Mouse (Mus musculus): ENCODE measurements around the gene Pdgfb. TPM values are rescaled to one million over a fixed set of nuclear protein-coding genes. Genes with fewer than 3 reads are reported as not detected.

Pdgfb gene
- polyA plus RNA-seq, 1 experiment from 2014 or later, result 2.0 TPM

DNA sequence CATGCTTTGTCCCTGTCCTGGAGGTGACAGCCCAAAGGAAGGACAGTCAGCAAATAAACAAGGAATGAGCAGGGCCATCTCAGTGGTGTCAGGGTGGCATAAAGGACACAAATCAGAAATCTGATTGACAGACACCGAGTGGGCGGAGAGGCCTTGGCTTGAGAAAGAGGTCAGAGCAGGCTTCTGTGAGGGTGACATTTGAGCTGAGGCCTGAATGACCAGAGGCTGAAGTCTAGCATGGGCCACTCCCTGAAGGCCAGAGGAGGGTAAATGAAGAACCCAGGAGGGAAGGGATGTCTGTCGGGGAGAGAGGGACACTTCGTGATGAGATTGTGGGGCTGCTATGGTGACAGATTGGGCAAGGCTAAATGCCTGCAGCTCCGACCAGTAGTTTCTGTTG lies 11.3 kb upstream of the Pdgfb start:
- Histone ChIP-seq H3K4me3 (ENCODE audit: low read depth, low read length) (no peak overlapping the region), H3K9ac (ENCODE audit: low read length) (no peak overlapping the region), H3K4me2 (no peak overlapping the region), H3K9me3 (ENCODE audit: control insufficient read depth, low read length) (no peaks in the 10 kb centered on the region), H3K27me3 (ENCODE audit: control insufficient read depth, insufficient read depth, low read length) (no peaks in the 10 kb centered on the region), H3K27ac (ENCODE audit: low read depth, low read length) (no peak overlapping the region), H3K4me1 (ENCODE audit: control insufficient read depth, insufficient read depth, low read length) (peaks cover 14% of the 10 kb centered on the region), H3K36me3 (ENCODE audit: control insufficient read depth, insufficient read depth, low read length) (no peaks in the 10 kb centered on the region)
- WGBS, result 67% methylated on average over 5 of the region's 5 CpGs
- DNase-seq (ENCODE audit: low spot score, missing footprints) (peak; percentile 64), ATAC-seq (ENCODE audit: low FRiP score) (no peak)

- DNase-seq (ENCODE audit: low spot score, missing footprints) (peak; percentile 54), ATAC-seq (ENCODE audit: low FRiP score) (no peak)
- Histone ChIP-seq H3K4me2 (no peak overlapping the region), H3K27me3 (ENCODE audit: control insufficient read depth, insufficient read depth, low read length) (no peaks in the 10 kb centered on the region), H3K27ac (ENCODE audit: low read depth, low read length) (no peak overlapping the region), H3K9ac (ENCODE audit: low read length) (0 out of 2 replicates have a peak overlapping the region, but pooled peaks have one; percentile 6), H3K4me3 (ENCODE audit: low read depth, low read length) (no peak overlapping the region), H3K36me3 (ENCODE audit: control insufficient read depth, insufficient read depth, low read length) (no peaks in the 10 kb centered on the region), H3K4me1 (ENCODE audit: control insufficient read depth, insufficient read depth, low read length) (peaks cover 14% of the 10 kb centered on the region), H3K9me3 (ENCODE audit: control insufficient read depth, low read length) (no peaks in the 10 kb centered on the region)
- 61% methylated on average over 7 of the region's 7 CpGs for WGBS
Observed at GRCm38 (mm10) chr15:80025615-80026014, 10.8 kb upstream of the Pdgfb start.

DNA sequence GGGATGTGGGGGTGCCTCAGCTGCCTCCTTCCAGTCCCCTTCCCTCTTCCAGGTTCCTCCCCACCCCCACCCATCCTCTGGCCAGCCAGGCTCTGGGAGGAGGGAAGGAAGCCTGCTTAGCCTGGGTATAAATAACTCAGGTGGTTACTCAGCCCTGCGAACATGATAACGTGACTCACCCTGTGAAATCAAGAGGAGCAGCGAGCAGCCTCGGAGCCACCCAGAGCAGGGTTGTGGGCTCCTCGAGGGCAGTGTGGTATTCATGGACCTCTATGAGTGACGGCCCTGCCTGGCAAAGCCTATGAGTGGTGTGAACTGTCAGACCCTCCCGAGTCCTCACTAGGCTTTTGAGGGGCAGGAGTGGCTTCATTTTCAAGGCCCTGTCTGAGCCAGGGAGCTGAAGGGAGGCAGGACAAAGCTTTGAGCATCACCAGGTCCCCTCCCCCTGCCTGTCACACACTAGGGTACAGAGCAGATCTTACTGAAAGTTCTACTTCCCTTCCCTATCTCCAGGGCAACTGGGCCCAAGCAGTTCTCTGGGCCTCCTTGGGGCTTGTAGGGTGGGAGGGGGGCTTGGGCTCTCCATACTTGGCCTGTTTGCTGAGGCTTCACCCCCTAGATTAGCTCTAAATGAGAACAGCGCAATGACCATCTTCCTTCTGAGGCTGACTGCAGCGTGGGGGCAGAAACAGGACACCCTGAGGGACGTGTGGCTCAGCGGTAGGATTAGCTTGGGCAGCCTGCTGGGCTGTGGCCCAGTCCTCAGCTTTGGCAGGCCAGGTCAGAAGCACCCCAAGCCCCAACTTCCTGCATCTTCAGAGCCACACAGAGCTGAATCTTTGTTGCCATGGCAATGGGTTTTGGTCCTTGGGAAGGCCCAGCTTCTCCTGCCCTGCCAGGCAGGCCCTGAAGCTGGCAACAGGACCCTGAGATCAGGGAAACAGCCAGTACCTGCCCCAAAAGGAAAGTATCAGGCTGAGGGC lies 9.8 kb upstream of the Pdgfb start:
- Histone ChIP-seq H3K27ac (ENCODE audit: low read depth, low read length) (no peak overlapping the region), H3K4me2 (no peak overlapping the region), H3K27me3 (ENCODE audit: control insufficient read depth, insufficient read depth, low read length) (no peaks in the 10 kb centered on the region), H3K9ac (ENCODE audit: low read length) (no peak overlapping the region), H3K36me3 (ENCODE audit: control insufficient read depth, insufficient read depth, low read length) (no peaks in the 10 kb centered on the region), H3K4me1 (ENCODE audit: control insufficient read depth, insufficient read depth, low read length) (peaks cover 14% of the 10 kb centered on the region), H3K9me3 (ENCODE audit: control insufficient read depth, low read length) (no peaks in the 10 kb centered on the region), H3K4me3 (ENCODE audit: low read depth, low read length) (no peak overlapping the region)
- peak; percentile 86 for DNase-seq (ENCODE audit: low spot score, missing footprints)
- 33% methylated on average over 11 of the region's 11 CpGs for WGBS
- no peak for ATAC-seq (ENCODE audit: low FRiP score)

DNA sequence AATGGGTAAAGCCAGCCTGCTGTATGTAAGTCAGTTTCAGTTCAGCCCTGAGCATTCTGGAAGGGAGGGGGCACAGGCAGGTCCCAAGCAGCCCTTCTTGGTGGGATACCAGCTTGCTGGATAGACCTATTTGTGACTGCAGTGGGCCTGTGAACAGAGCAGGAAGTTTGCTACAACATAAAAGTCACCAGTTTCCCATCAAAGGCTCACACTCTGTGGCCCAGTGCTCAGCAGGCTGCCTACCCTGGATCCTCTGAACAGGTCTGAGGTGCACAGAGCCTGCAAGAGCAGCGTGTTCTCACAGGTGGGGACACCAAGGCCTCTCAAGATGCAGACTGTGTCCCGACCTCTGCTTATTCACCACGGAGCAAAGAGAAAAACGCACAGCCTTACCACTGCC lies 5.7 kb upstream of the Pdgfb start:
- Histone ChIP-seq H3K4me2 (no peak overlapping the region), H3K9ac (ENCODE audit: low read length) (no peak overlapping the region), H3K9me3 (ENCODE audit: control insufficient read depth, low read length) (no peaks in the 10 kb centered on the region), H3K27me3 (ENCODE audit: control insufficient read depth, insufficient read depth, low read length) (peaks cover 10% of the 10 kb centered on the region), H3K36me3 (ENCODE audit: control insufficient read depth, insufficient read depth, low read length) (no peaks in the 10 kb centered on the region), H3K27ac (ENCODE audit: low read depth, low read length) (no peak overlapping the region), H3K4me3 (ENCODE audit: low read depth, low read length) (no peak overlapping the region), H3K4me1 (ENCODE audit: control insufficient read depth, insufficient read depth, low read length) (peaks cover 12% of the 10 kb centered on the region)
- DNase-seq (ENCODE audit: low spot score, missing footprints) (peak; percentile 44), ATAC-seq (ENCODE audit: low FRiP score) (no peak)
- 75% methylated on average over 4 of the region's 4 CpGs for WGBS

DNA sequence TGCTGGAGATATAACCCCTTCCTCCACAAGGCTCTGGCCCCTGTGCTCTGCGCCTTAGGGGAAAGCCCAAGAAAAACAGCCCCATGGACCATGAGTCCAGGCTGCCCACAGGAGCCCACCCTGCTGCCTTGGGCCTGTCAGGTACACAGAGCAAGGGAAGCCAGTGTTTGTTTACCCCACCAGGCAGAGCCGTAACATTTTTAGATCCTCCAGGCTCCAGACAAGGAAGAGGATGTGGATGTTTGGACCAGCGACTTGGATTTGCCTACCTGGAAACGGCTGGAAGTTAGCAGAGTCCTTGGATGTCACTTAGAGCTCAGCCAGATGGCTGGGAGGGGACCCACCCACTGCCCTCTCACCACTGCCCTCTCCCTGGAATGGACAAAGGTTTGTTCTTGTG lies 4.8 kb upstream of the Pdgfb start:
- DNase-seq (ENCODE audit: low spot score, missing footprints), result peak; percentile 39
- no peak overlapping the region for H3K27ac ChIP-seq (ENCODE audit: low read depth, low read length)
- no peak overlapping the region for H3K4me2 ChIP-seq
- peaks cover 3% of the 10 kb centered on the region for H3K4me1 ChIP-seq (ENCODE audit: control insufficient read depth, insufficient read depth, low read length)
- no peak for ATAC-seq (ENCODE audit: low FRiP score)
- 49% methylated on average over 4 of the region's 4 CpGs for WGBS
- no peaks in the 10 kb centered on the region for H3K9me3 ChIP-seq (ENCODE audit: control insufficient read depth, low read length)
- peaks cover 19% of the 10 kb centered on the region for H3K27me3 ChIP-seq (ENCODE audit: control insufficient read depth, insufficient read depth, low read length)
- H3K36me3 ChIP-seq (ENCODE audit: control insufficient read depth, insufficient read depth, low read length), result no peaks in the 10 kb centered on the region
- no peak overlapping the region for H3K4me3 ChIP-seq (ENCODE audit: low read depth, low read length)
- no peak overlapping the region for H3K9ac ChIP-seq (ENCODE audit: low read length)

- H3K4me3 ChIP-seq (ENCODE audit: low read depth, low read length), result no peak overlapping the region
- no peak overlapping the region for H3K9ac ChIP-seq (ENCODE audit: low read length)
- no peaks in the 10 kb centered on the region for H3K36me3 ChIP-seq (ENCODE audit: control insufficient read depth, insufficient read depth, low read length)
- no peaks in the 10 kb centered on the region for H3K9me3 ChIP-seq (ENCODE audit: control insufficient read depth, low read length)
- H3K4me2 ChIP-seq, result no peak overlapping the region
- peaks cover 3% of the 10 kb centered on the region; the same call in 1 of the 2 replicates for H3K4me1 ChIP-seq (ENCODE audit: control insufficient read depth, insufficient read depth, low read length)
- DNase-seq (ENCODE audit: low spot score, missing footprints) (peak; percentile 75), ATAC-seq (ENCODE audit: low FRiP score) (no peak)
- peaks cover 23% of the 10 kb centered on the region for H3K27me3 ChIP-seq (ENCODE audit: control insufficient read depth, insufficient read depth, low read length)
- WGBS, result 86% methylated on average over 7 of the region's 7 CpGs
- H3K27ac ChIP-seq (ENCODE audit: low read depth, low read length), result no peak overlapping the region
Observed at GRCm38 (mm10) chr15:80019220-80019619, 4.4 kb upstream of the Pdgfb start.

DNA sequence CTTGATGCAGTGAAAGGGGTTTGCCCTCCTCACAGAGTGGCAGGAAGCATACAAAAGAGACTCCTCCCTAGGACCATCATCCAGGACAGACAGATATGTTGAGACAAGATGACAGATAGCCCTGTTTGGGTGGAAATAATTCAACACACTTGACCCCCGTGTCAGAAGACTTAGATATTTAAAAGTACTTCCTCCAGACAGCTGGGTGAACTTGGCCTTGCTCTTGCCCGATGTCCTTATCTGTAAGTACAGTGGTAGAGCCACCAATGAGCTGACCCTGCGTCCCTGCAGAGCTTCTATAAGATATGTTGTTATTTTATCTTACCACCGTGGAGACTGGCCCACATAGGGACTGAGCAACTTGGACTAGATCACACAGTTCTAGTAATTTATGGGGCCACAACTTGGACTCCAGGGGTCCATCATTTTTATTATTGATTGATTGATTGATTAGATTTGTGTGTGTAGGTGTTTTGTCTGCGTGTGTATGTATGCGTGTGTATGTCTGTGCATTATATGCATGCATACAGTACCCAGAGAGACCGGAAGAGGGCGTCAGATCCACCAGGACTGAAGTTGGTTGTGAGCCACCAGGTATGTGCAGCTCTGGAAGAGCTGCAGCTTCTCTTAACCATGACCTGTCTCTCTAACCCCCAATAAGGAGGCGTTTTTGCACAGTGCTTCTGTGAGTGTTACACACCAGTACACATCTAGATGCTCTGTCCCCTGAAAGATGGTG lies 2.0 kb upstream of the Pdgfb start:
- H3K9ac ChIP-seq (ENCODE audit: low read length), result no peak overlapping the region

GRCm38 (mm10) chr15:80015211-80015952 lies 605 bp upstream of the Pdgfb start:
- WGBS, result 66% methylated on average over 7 of the region's 7 CpGs
- peaks cover 22% of the 10 kb centered on the region for H3K4me1 ChIP-seq (ENCODE audit: control insufficient read depth, insufficient read depth, low read length)
- H3K9me3 ChIP-seq (ENCODE audit: control insufficient read depth, low read length), result no peaks in the 10 kb centered on the region
- ATAC-seq (ENCODE audit: low FRiP score) (no peak), DNase-seq (ENCODE audit: low spot score, missing footprints) (peak; percentile 64)
- H3K36me3 ChIP-seq (ENCODE audit: control insufficient read depth, insufficient read depth, low read length), result no peaks in the 10 kb centered on the region
- no peak overlapping the region for H3K27ac ChIP-seq (ENCODE audit: low read depth, low read length)
- H3K4me3 ChIP-seq (ENCODE audit: low read depth, low read length), result no peak overlapping the region
- H3K4me2 ChIP-seq, result no peak overlapping the region
- H3K9ac ChIP-seq (ENCODE audit: low read length), result no peak overlapping the region
- H3K27me3 ChIP-seq (ENCODE audit: control insufficient read depth, insufficient read depth, low read length), result peaks cover 61% of the 10 kb centered on the region

More for the DNA sequence above, 2.0 kb upstream of the Pdgfb start:
- ATAC-seq (ENCODE audit: low FRiP score) (no peak), DNase-seq (ENCODE audit: low spot score, missing footprints) (no peak)
- Histone ChIP-seq H3K36me3 (ENCODE audit: control insufficient read depth, insufficient read depth, low read length) (no peaks in the 10 kb centered on the region), H3K9me3 (ENCODE audit: control insufficient read depth, low read length) (no peaks in the 10 kb centered on the region), H3K4me1 (ENCODE audit: control insufficient read depth, insufficient read depth, low read length) (peaks cover 22% of the 10 kb centered on the region), H3K27ac (ENCODE audit: low read depth, low read length) (no peak overlapping the region), H3K4me2 (no peak overlapping the region), H3K27me3 (ENCODE audit: control insufficient read depth, insufficient read depth, low read length) (peaks cover 48% of the 10 kb centered on the region), H3K4me3 (ENCODE audit: low read depth, low read length) (no peak overlapping the region)
- WGBS, result 88% methylated on average over 9 of the region's 9 CpGs
